Mouse (Mus musculus): Measurements from ENCODE around the gene Inha. TPM values are rescaled to one million over a fixed set of nuclear protein-coding genes. Genes with fewer than 3 reads are reported as not detected.

Gene Inha
- polyA plus RNA-seq (2017; shearing (Covaris generic)), result not detected

DNA sequence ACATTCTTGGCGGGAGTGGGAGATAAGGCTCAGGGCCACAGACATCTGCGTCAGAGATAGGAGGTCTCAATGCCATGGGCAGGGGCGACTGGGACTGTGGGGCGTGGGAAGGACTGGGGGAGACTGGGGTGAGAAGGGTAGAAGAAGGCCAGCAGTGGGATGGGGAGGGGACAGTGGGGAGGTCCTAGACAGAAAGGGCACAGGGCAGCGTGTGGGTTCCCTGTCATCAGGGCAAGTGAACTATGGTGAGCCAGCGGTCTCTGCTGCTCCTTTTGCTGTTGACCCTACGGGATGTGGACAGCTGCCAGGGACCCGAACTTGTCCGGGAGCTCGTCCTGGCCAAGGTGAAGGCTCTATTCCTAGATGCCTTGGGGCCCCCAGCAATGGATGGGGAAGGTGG is at the start of gene Inha:
Gene Inha, plus strand, starts transcription at position 72 of the 400 bp plus-strand sequence.

DNA sequence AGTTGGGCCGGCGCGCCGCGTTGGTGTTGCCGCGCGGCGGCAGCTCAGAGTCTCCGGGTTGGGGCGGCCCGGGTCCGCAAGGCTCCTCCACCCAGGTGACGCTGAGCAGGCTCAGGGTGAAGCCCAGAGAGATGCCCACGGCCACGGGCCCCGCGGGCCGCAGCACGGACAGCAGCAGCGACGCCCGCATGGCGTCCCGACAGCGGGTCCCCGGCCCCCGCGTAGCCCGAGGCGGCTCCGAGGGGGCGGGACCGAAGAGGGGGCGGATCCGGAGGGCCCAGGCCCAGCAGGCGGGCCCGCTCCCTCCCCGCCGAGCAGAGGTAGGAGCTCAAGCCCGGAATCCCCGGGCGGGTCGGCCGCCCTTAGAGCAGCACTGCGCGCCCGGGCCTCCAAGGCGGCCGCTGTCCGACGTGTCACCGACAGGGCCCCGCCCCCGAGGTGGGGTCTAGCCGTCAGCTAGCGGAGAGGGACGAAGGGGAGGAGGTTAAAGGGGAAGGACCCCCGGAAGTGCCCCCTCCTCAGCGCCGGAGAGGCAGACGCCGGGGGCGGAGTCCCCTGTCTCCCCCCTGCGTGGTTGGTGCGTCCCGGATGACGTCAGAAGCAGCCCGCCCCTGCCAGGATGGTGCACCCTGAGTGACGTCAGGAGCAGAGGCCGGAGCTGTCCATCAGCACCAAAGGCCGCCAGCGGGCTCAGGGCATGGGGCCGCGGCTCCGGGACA is 27.8 kb upstream of the Inha start, which contains the start of the genes Chpf and Tmem198:
Gene Chpf, minus strand, starts transcription at position 392 of the 719 bp plus-strand sequence.
Gene Tmem198, plus strand, starts transcription at position 617 of the 719 bp plus-strand sequence.

DNA sequence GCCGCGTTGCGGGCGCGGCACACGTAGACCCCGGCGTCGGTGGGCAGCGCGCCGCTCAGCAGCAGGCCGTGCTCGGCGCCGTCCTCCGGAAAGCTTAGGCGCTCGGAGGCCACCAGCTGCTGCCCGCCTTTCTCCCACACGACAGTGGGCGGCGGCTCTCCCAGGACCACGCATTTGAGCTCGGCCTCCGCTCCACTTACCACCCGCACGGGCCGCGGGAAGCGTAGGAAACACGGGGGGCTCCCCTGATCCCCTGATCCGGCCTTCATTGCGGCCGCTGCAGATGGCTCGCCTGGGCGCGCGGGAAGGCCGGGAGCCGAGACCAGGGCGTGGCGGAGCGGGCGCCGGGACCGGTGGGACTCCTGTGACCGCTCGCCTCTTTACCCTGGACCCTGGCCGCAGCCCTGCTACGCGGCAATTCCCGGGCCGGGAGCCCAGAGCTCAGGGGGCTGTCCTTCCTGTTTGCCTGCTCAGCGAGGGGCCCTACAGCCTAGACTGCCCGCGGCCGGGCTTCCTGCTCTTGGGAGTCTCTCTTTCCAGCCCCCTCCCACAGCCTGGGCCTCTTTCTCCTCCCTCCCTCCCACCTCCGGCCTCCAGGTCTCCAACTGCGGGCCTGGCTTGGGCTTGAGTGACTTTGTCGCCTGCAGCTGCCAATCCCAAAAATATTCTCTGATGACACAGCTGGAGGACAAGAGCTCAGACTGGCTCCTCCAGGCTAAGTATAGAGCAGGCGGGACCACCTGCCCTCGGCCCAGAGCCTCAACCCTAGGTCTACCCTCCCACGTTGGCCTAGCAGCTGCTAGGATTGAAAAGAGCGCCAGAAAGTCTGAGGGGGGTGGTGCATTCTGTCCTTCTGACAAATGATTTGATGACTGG is 683 bp upstream of the Inha start, which contains the start of gene Obsl1:
Gene Obsl1, minus strand, starts transcription at position 497 of the 876 bp plus-strand sequence.

DNA sequence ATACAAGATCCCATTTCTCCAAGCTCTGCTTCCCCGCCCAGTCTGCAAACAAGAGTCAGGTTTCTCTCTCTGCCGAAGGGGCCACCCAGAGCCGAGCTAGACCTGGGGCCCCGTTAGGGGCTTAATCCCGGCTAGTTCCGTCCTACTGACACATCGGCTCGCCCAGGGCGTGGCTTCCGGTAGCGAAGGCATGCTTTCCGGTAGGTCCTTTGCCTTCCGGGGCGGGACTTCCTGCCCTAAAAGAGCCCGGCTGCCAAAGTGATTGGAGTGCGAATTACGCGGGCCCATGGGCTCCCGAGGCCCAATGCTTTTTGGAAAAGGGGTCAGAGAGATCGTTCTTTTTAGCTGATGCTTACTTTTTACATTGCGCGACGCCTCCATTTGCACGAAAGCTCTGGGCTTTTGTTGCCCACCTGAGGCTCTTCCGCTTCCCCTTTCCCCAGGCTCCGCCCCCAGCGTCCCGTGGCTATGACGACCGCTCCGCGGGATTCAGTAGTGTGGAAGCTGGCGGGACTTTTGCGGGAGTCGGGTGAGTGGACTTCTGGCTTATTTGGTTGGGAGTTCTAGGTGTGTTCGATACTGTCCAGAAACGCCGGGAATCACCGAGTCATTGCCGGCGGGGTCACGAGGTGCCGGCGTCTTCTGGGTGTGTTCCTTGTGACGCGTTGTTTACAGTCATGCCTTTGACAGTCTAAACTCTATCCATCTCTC is 14.6 kb downstream of the Inha start, which contains the start of gene Stk11ip:
Gene Stk11ip, plus strand, starts transcription at position 209 of the 711 bp plus-strand sequence.

DNA sequence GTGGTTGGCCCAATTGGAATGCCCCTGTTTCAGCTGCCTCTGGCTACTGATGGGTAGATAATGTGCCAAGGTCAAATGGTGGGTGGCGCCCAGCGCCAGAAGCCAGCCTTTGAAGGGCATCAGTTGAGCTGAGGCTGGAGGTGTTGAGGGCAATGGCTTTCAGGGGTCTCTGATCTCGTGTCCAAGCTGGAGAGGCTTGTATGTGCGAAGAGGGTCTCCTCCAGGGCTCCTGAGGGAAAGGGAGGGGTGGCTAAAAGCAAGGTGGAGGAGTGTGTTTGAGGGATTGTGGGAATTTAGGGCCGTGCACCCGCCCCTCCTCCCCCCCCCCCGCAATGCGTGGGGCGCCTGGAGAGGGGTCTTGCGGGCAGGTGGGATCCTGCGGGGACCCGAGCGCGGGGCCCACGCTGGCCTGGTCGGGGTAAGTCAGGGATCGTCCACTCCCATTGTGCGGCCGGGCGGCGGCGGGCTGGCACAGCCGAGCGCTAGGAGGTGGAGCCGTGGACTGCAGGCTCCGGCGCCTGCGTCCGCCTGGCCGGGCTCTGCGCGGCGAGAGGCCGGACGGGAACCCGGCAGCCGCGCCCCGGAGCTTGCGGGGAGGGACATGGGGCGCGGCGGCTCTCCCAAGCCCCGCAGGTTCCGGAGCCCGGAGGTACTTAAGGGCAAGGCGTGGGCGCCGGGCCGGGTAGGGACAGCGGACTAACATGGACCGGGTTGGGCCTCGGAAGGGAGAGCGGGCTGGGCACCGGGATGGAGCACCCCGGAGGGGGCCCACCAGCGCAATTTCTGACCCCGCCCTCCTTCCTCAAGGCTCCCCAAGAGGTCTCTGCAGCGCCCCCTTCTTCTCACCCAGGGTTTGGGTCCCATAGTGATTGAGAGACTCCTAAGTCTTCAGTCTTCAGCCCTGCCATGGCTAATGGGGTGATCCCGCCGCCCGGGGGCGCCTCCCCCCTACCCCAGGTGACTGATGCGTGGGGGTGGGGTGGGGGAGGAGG is 39.4 kb downstream of the Inha start, which contains the start of gene Slc4a3:
Gene Slc4a3, plus strand, starts transcription at position 302 of the 992 bp plus-strand sequence.

Other genes with a start within 250 kb of the Inha start
- not detected for gene Ptprn, start 242.6 kb upstream of the Inha start, polyA plus RNA-seq (2017; shearing (Covaris generic))
- gene Resp18, start 228.7 kb upstream of the Inha start, polyA plus RNA-seq (2017; shearing (Covaris generic)), result not detected
- gene Dnpep, start 189.1 kb upstream of the Inha start, polyA plus RNA-seq (2017; shearing (Covaris generic)), result 90.7 TPM
- 0.22 TPM for gene Des, start 146.7 kb upstream of the Inha start, polyA plus RNA-seq (2017; shearing (Covaris generic))
- 0.93 TPM for gene Speg, start 131.8 kb upstream of the Inha start, polyA plus RNA-seq (2017; shearing (Covaris generic))
- 93.4 TPM for gene Gmppa, start 71.1 kb upstream of the Inha start, polyA plus RNA-seq (2017; shearing (Covaris generic))
- not detected for gene Asic4, start 56.6 kb upstream of the Inha start, polyA plus RNA-seq (2017; shearing (Covaris generic))
- gene Chpf, start 27.8 kb upstream of the Inha start, polyA plus RNA-seq (2017; shearing (Covaris generic)), result 10.9 TPM
- gene Tmem198, start 27.5 kb upstream of the Inha start, polyA plus RNA-seq (2017; shearing (Covaris generic)), result 0.49 TPM
- not detected for gene Obsl1, start 625 bp upstream of the Inha start, polyA plus RNA-seq (2017; shearing (Covaris generic))
- gene Stk11ip, start 14.5 kb downstream of the Inha start, polyA plus RNA-seq (2017; shearing (Covaris generic)), result 28.2 TPM
- gene Slc4a3, start 39.2 kb downstream of the Inha start, polyA plus RNA-seq (2017; shearing (Covaris generic)), result 0.04 TPM